Mouse (Mus musculus) CD4-positive, CD25-positive, alpha-beta regulatory T cell, adult 4 months (primary cell): ENCODE results near the gene Hk3. TPM values are rescaled to one million over a fixed set of nuclear protein-coding genes. Genes with fewer than 3 reads are reported as not detected.

Experiments
- ATAC-seq: one replicate; pipeline ENCODE4 v1.8.0; 2017
- polyA plus RNA-seq, 2 experiments: library from polyadenylated mRNA; unstranded; fragments of 100-300 nt; shearing (Covaris generic); gene quantifications; one replicate each; pipeline ENCODE4 v1.2.1; 2017

The Hk3 gene
- 1 to 10 TPM in 1 of 2 experiments, under 1 TPM in 1; 0.50 to 1.8 TPM for polyA plus RNA-seq

DNA sequence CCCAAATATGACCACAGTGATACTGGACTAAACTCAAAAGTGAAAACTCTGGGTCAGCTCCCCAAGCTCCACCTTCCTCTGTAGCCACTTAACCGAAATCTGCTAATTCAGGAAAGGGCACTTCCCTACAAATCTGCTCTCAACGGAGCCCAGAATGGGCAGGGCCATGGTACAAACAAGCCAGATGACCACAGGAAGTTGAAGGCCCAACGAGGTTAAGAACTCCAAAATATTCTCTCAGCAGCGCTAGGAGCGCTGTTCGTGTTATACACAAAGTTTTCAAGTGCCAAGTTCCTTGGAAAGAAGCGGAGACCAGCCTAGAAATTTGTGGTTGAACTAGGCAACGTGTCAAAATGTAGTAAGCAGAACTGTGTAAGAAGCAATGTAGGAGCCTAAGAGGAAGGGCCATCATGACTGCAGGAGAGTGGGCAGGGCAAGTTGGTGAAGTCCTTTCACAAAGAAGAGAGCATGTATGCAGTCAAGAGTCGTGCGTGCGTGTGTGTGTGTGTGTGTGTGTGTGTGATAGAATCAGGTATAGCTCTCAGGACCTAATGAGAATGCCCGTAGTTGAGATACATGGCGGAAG, at the start of gene Hk3:
Hk3 (minus strand) TSS at position 192 of the 586 bp plus-strand sequence.
- no peak for ATAC-seq

DNA sequence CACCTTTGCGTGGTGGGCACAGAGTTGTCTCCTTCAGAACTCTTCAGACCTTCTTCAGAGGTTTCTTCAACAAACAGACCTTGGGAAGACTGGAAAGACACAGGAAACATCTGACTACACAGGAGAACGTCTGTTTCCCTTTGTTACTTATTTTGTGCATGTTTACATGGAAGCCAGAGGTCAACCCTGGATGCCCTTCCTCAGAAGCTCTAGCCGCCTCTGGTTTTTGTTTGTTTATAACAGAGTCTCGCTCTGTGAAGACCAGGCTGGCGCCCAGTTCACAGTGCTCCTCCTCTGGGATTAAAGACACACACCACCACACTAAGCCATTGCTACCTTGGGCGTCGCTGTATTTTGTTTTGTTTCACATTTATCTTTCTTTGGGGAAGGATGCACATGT, 48.5 kb upstream of the Hk3 start:
- ATAC-seq = no peak

DNA sequence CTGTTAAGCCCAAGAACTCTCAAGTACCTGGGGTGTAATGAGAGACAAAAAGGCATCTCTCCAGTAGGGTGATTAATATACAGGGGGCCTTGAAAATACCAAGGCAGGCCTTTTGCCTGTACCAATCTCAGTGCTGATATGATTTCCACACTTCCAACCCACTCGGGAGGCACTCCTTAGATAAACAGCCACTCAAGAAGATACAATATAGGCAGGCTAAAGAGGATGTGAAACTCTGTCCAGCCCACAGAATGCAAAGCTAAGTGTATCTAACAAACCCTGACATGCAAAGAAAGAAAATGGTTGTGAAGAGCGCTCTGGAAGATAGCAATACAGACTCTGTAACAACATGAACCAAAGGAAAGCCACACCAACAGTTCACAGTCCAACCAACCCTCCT, 42.1 kb upstream of the Hk3 start:
- ATAC-seq = no peak

DNA sequence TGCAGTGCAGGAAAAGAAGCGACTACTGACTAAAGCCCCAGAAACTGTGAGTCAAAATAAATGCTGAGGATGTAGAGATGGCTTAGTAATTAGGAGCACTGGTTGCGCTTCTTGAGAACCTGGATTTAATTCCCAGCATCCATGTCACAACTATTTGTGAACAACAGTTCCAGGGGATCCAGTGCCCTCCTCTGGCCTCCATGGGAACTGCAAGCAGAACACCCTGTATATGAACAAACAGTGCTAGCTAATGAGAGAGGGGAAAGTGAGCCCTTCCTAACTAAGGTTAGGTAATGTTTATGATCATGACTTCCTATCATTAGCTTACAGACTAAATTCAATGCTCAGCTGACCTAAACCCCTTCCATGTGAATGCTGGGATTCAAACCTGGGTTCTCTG, 36.9 kb upstream of the Hk3 start:
- peak; percentile 39 for ATAC-seq

DNA sequence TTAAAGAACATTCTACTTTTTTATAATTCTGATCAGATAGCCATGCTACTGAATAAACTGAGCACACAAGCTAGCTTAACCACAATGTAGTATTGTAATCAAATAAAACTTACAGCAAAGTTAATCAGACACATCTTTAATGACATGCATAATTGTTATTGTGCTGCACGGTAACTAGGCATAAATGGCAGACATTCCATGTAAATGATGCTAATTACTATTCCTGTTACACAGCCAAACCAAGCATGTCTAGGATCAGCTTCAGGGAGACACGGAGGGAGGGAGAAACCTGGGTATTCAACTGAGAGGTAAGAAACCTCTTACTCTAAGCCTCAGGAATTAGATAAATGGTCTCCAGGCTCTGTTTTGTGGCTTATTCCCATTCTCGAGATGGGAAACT, 26.5 kb upstream of the Hk3 start:
- no peak for ATAC-seq

DNA sequence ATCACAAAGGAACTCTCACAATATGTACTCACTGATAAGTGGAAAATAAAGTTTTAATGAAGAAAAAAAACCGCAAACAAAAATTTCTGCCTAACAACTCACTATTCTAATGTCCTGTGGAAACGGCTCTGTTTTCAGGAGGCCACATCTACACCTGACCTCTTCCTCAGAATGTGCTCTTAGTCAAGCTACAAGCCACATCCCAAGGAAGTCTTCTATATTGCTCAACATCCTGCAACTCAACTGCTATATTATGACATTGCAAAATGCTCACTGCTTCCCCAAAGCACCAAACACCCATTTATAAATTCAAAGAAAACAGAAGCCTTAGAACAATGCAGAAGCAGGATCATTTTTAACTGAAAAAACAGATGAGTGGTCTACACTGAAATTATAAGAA, 18.8 kb upstream of the Hk3 start:
- no peak for ATAC-seq

DNA sequence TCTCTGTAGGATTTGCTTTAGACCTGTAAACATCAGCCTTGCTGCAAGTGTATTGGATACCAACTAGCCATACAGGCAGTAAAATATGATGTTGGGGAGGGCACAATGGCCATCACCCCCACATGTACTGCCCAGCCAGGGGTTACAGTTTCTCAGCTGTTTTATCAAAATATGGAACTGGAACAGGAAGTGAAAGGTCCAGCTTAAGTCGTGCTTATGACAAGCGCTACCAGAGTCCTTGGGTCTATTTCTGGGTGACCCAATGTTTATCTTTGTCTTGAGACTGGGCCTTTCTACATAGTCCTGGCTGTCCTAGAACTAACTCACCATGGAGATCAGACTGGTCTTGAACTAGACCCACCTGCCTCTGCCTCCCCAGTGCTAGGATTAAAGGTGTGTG, 3.0 kb upstream of the Hk3 start:
- ATAC-seq = no peak

DNA sequence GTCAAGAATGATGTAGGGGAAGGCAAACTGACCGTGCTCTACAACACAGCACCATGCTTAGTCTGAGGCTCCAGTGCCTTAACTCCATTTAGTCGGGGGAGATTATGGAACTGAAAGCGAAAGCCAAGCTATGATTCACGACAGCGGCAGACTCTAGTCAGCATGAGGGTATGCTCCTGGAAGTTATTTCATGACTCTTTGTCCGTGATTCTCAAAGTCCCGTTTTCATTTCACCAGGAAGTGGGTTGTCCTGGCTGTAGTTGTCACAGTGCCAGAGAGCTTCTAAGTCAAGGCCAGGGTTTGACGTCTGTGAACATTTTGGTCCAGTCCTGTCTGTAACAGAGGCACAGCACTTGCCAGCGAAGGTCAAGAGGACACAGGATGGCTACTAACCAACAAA, 1.5 kb upstream of the Hk3 start:
- peak; percentile 56 for ATAC-seq

DNA sequence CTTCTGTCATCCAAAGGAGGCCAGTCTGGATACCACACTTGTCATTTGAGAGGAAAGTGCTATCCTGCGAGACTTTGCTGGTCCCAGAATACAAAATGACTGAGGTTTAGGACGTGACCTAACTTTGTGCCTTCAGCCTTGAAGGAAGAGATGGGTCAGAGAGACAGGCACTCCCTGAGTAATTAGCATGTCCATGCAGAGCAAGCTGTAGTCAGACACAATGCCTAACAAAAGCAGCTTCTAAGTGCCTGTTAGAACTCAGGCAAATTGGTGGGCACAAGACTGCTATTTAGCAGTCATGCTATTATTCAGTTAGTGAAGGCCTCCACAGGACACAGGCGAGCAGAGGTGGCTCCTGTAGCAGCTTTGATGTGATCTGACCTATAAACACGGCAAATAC, 1.1 kb upstream of the Hk3 start:
- ATAC-seq = no peak

DNA sequence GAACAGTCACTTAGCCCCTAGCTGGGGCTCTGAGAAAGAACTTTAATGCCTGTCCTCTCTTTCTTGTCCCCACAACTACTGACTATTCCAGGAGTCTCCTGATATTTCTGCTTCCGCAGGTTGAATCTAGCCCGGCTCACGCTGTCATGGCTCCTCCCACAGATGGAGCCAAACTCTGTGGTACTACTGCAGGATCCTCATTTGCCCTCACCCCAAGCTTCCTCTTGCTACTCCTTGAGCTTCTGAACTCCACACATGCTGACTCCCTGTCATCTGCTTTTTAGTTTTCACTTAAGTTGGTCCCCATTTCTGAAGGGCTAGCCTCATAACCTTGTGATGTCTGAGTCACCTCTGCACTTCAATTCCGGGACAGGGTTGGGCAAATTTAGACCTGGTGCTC, 1.1 kb downstream of the Hk3 start:
- ATAC-seq = no peak

DNA sequence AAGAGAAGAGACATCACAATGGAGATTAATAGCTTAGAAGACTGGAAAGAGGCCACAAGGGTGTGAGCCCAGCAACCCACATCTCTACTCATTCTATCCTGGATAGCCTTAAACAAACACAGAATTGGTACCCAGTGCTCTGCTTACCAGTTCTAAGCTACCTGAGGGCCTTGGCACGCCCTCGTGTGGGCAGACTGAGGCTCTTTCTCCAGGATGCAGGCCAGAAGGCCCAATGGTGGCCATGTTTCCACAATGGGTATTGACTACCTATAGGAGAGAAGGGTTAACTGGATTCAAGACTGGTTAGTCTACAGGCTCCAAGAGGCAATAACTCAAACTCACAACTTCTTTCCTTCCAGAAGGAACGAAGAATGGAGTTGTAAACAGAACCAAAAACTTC, 2.0 kb downstream of the Hk3 start:
- ATAC-seq = no peak

DNA sequence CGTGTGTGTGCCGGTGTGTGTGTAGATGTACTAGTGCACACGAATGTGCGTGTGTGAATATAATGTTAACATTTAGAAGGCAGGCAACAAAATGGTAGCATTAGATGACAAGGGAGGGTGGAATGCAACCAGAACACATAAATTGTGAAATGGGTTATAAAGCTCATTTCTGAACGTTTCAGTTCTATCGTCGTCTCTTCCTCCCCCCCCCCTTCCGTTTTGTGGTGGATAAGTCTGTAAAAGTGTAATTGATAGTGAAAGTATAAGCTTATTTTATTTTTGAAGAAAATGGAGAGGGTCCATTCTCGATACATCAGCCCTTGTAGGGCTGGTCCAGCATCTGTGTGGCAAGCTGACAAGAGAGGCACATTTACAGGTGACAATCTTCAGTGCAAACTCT, 2.5 kb downstream of the Hk3 start:
- peak; percentile 53 for ATAC-seq

DNA sequence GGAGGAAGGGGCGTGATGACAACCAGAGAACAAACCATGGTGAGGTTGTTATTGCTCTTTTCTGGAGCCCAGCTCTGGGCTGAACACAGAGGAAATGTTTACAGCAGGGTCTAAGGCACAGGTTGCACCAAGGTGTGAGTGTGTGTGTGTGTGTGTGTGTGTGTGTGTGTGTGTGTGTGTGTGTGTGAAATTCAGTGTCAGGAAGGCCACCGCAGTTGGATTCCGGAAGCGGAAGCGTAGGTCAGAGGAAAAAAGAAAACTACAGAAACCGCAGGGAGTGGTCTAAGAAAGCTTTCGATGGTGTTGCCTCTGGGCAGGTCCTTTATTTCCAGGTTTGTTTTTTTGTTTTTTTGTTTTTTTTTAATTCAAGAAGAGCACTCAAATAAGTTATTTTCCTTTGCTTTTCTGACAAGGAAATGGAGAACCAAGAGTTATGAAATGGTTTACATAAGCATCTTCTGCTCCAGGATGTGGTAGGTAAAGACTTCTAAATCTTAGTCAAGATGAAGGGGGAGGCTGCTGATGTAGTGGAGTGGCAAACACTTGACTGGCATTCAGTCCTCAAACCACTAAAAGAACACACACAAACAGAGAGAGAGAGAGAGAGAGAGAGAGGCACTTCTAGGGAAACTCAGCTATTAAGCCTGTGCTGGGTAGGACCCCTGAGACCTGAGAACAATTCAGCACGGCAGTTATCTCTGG, 3.1 kb downstream of the Hk3 start:
- peak; percentile 74 for ATAC-seq

DNA sequence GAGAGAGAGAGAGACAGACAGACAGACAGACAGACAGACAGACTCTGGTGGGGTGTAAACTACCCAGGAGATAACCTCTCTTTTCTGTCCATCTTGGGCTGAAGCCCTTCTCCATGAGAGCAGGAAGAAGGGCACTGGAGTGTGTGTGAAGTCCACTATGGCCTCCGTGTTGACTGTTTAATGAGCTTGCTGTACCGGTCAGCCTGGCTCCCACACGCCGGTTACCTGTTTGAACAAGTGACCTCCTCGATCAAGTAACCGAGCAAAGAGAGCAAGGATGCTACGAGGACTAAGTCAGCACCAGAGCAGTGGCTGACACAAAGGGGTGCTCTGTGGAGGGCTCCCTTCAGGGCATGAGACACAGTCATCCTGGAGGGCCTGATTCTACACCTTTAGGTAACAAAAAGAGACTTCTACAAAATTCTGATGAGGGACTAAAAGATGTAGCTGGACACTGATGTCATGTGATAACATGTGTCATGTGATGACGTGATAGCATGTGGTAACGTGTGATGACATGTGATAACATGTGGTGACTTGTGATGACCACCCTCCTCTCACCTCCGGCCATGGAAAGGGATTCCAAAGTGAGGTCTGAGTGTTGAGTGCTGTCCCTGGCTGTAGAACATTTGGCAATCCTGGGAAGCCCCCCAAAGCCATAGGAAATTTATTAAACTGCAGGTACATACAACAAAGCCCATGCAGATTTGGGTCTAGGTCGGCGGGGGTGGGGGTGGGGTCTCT, 3.9 kb downstream of the Hk3 start:
- ATAC-seq = no peak

DNA sequence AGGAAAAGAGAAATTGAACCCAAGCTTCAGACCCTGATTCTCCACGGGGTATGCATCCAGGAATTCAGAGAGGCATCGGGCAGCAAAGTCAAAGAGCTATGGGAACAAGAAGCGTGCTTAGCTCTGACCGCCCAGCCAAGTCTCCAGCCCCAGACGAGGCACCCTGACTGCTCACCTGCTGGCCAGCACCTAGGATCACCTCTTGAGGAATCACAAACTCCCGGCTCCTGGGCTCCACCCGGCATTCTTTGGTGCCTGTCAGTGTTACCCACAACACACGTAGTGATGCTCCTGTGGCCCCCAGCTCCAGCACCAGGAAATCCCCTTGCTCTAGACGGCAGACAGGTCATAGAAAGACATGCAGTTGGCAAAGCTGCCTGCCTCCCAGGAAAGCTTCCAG, 6.7 kb downstream of the Hk3 start:
- no peak for ATAC-seq

DNA sequence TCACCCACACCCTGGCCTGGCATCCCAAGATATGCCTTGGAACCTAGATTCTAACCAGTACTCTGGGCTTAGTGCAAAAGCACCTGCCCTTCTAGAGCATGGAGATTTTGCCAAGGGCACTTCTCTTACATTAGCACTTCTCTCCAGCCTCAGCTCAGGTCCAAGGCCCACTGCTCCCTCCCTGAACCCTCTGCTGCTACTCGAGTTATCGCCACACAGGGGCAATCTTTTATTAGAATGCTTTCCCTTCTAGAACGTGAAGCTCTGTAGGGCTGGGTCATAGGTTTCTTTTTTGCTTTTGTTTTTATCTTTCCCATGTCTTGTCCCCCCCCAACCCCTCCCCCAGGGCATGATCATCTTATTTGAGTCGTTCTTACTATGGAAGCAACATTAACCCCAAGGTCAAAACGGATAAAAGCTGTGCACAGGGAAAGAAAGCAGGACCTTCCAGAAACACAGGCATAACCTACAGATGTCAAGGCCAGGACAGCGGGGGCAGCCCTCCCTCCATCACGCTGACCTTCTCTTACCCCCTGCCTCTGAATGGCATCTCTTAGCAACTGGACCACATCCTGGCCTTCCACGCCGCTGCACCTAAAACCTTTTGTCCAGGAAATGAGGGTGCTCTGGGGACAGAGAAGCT, 7.4 kb downstream of the Hk3 start:
- ATAC-seq = no peak

DNA sequence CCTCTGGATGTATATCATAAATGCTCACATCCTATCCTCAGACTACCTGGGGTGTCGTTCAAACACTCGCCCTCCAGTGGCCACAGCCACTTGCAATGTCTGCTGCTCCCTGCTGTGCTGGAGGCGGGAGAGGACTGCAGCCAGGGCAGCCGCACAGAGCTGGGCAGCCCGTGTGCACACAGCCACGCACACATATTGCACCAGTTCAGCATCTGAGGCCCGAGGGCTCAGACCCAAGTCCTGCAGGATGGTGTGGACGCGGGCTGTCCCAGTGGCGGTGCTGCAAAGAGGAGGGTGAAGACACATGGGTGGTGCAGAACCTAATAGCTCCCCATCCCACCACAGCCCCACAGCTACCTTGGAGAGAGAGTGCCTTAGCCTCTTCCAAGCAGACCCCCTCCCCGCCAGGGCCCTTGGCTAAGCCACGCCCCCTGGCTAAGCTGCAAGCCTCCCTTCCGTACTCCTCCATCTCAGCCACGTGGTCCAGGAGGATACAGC, 9.2 kb downstream of the Hk3 start:
- ATAC-seq = no peak

DNA sequence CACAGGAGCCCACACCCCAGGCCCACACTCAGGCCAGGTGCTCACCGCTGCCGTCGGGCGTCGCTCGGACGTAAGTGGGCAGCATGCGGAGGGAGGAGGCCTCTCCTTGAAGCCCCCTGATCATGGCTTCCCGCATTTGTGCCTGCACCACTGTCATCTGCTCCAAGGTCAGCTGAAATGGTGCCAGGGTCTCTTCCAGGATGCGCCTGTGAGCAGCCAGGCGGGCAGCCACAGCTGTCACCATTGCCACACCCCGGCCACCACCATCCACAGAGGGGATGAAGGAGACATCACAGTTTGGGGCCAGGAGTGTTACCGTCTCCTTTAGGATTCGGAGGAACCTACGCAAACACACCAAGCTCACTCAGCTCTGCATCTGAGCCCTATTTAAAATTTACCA, 10.1 kb downstream of the Hk3 start:
- ATAC-seq = no peak

DNA sequence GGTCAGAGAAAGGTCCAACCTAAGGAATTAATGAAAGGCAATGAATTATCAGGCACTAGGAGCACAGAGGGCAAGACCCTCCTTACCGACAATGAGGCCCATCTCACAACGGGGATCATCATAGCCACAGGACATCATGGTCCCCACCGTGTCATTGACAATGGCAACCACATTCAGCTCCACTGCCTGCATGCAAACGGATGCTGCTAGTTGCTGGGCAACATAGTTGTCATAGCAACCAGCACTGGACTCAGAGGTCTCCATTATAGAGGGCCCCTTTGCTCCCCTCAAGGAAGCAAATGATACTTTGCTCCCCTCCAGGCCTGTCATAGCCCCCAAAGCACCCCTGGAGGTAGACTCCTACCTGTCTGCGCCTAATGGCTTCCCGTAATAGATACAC, 12.6 kb downstream of the Hk3 start:
- ATAC-seq = no peak

DNA sequence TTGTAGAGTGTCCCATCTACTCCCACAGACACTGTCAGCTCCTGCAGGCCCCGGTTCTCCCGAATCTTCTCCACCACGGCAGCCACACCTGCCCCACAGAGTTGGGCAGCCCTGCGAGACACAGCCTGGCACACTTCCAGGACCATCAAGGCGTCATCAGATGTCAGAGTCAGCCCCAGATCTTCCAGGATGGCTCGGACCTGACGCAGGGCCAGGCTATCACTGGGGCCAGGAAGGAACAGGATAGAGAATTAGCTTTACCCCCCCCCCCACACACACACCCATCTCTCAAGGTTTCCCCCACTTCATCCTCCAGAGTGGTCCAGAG, 14.8 kb downstream of the Hk3 start:
- ATAC-seq = no peak

DNA sequence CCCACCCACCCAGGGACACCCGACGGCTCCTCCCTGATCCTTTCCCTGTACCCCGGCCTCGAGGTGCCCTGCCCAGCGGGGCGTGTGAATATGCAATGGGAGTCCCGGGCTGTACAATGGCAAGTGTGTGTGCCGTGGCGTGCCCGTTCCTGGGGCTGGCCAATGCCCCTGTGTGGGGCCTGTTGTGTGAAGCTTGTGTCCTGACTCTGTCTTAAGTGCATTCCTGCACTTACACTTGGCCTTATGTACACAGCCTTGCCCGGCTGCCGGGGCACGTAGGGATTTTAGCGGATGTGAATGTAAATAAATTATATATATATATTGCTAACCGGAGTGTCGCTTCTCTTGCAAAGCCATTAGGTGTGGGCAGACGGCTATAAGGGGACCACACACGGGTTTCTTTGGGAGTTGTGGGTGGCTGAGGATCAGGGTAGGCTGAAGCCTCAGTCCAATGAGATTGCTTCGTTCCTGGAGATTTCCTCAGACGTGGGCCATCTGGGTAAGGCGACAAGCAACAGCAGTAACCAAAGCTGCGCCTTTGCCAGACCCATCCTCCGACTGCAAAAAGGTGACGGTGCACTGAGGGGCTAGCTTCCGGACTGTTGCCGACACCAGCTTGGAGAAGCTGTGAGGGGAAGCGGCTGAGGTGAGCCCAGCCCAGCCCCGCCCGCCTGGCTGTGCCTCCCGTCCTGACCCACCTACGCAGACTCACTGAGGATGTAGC, 15.3 kb downstream of the Hk3 start:
- ATAC-seq = no peak

DNA sequence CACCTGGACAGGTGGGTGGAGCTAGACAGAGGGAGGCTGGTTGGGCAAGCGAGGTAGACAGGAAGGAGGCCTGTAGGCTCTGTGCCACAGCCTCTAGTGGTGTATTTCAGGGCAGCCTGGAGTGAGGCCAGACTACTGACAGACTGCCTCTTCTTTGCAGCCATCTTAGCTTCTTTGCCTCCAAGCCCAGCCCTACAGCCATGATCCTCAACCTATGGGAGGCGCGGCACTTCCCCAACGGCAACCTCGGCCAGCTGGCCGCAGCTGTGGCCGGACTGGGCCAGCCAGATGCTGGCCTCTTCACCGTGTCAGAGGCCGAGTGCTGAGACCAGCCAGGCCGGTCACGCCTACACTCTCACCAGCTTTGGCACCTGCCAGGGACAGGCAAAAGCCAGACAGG, 16.5 kb downstream of the Hk3 start:
- no peak for ATAC-seq

DNA sequence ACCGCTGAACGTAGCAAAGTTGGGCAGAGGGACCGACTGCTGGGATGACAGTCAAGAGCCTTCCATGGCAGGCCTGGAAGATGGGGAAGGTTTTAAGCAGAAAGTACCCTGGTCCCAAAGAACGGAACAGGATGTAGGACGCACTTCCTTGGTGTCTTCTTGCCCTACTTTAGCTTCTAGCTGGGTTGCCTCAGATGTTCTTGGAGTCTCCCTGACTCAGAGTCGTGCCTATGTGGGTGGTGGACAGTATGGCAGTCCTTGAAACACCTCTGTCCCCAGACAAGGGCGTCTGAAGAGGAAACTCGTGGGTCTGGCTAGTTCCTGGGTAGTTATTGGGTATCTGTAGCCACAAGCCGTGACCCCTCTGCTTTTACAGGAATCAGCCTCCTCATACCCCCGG, 19.1 kb downstream of the Hk3 start:
- no peak for ATAC-seq
